Mouse (Mus musculus): ENCODE results near the gene Cd5.

Gene Cd5

GRCm38 (mm10) chr19:10752646-10753045, 13.8 kb upstream of the Cd5 start:
- Histone ChIP-seq H3K36me3 (ENCODE audit: insufficient read depth, low read length) (no peaks in the 10 kb centered on the region), H3K27me3 (ENCODE audit: insufficient read depth, low read length) (peaks cover 7% of the 10 kb centered on the region; the same call in 1 of the 2 replicates), H3K4me1 (replicated peaks; ENCODE audit: low read depth, low read length) (peaks cover 6% of the 10 kb centered on the region; the same call in 1 of the 2 replicates), H3K9me3 (ENCODE audit: low read length) (no peaks in the 10 kb centered on the region), H3K4me3 (replicated peaks; ENCODE audit: low read length) (no peak overlapping the region)
- TF ChIP-seq POU5F1 (IDR thresholded peaks at IDR 0.05; ENCODE audit: borderline replicate concordance, low read length) (no peak), CTCF (conservative IDR thresholded peaks at IDR 0.05; ENCODE audit: low read length) (no peak), NANOG (IDR thresholded peaks at IDR 0.05; ENCODE audit: borderline replicate concordance, low read length) (no peak)

GRCm38 (mm10) chr19:10752106-10752505, 13.3 kb upstream of the Cd5 start:
- no peaks in the 10 kb centered on the region for H3K36me3 ChIP-seq (ENCODE audit: insufficient read depth, low read length)
- TF ChIP-seq CTCF (conservative IDR thresholded peaks at IDR 0.05; ENCODE audit: low read length) = no peak
- no peak for TF ChIP-seq NANOG (IDR thresholded peaks at IDR 0.05; ENCODE audit: borderline replicate concordance, low read length)
- TF ChIP-seq POU5F1 (IDR thresholded peaks at IDR 0.05; ENCODE audit: borderline replicate concordance, low read length) = no peak
- H3K4me1 ChIP-seq (replicated peaks; ENCODE audit: low read depth, low read length) = peaks cover 6% of the 10 kb centered on the region; the same call in 1 of the 2 replicates
- H3K27me3 ChIP-seq (ENCODE audit: insufficient read depth, low read length) = peaks cover 10% of the 10 kb centered on the region; the same call in 1 of the 2 replicates
- no peak overlapping the region for H3K4me3 ChIP-seq (replicated peaks; ENCODE audit: low read length)
- no peaks in the 10 kb centered on the region for H3K9me3 ChIP-seq (ENCODE audit: low read length)

DNA sequence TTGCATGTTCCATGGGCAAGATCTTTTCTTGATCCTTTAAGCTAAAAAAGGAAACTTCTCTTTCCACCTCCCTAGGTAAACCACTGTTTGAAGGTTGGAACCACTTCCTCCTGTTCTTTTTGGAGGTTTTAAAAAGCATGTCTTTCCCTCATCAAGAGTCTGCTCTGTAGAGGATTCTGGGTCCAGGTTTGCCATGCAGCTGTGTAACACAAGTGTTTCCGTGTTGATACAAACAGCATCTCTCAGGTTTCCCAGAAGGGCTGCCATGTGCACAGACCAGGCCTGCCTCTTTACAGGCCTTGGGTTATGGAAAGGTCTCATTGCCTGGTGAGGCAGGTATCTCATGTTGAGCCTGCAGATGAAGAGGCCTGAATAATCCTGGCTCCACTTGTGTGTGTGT, 12.8 kb upstream of the Cd5 start:
- no peaks in the 10 kb centered on the region for H3K9me3 ChIP-seq (ENCODE audit: low read length)
- no peak overlapping the region for H3K4me3 ChIP-seq (replicated peaks; ENCODE audit: low read length)
- H3K4me1 ChIP-seq (replicated peaks; ENCODE audit: low read depth, low read length) = peaks cover 6% of the 10 kb centered on the region; the same call in 1 of the 2 replicates
- TF ChIP-seq POU5F1 (IDR thresholded peaks at IDR 0.05; ENCODE audit: borderline replicate concordance, low read length) (no peak), CTCF (conservative IDR thresholded peaks at IDR 0.05; ENCODE audit: low read length) (no peak), NANOG (IDR thresholded peaks at IDR 0.05; ENCODE audit: borderline replicate concordance, low read length) (no peak)
- H3K36me3 ChIP-seq (ENCODE audit: insufficient read depth, low read length) = no peaks in the 10 kb centered on the region
- H3K27me3 ChIP-seq (ENCODE audit: insufficient read depth, low read length) = peaks cover 10% of the 10 kb centered on the region; the same call in 1 of the 2 replicates

DNA sequence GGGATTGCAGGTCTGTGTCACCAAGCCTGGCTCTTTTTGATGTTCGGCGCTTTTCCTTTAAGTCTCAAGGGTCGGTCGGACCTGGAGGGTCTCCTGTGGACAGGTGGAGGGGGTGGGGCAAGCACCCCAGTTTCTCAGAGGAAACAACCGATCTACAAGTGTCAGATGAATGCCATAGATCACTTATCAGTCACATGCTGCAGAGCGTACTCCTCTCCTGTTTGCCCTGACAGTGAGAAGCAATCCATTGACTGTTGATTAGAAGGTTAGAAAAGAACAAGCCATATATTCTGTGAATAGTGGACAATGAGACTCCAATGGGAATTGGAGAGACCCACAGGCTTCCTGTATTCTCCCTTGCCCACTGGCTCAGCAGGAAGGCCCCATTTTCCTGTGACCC, 11.4 kb upstream of the Cd5 start:
- peaks cover 6% of the 10 kb centered on the region; the same call in 1 of the 2 replicates for H3K4me1 ChIP-seq (replicated peaks; ENCODE audit: low read depth, low read length)
- H3K4me3 ChIP-seq (replicated peaks; ENCODE audit: low read length) = no peak overlapping the region
- H3K36me3 ChIP-seq (ENCODE audit: insufficient read depth, low read length) = no peaks in the 10 kb centered on the region
- no peaks in the 10 kb centered on the region for H3K9me3 ChIP-seq (ENCODE audit: low read length)
- peaks cover 12% of the 10 kb centered on the region; the same call in 1 of the 2 replicates for H3K27me3 ChIP-seq (ENCODE audit: insufficient read depth, low read length)
- TF ChIP-seq NANOG (IDR thresholded peaks at IDR 0.05; ENCODE audit: borderline replicate concordance, low read length) = no peak
- TF ChIP-seq CTCF (conservative IDR thresholded peaks at IDR 0.05; ENCODE audit: low read length) = no peak
- no peak for TF ChIP-seq POU5F1 (IDR thresholded peaks at IDR 0.05; ENCODE audit: borderline replicate concordance, low read length)

DNA sequence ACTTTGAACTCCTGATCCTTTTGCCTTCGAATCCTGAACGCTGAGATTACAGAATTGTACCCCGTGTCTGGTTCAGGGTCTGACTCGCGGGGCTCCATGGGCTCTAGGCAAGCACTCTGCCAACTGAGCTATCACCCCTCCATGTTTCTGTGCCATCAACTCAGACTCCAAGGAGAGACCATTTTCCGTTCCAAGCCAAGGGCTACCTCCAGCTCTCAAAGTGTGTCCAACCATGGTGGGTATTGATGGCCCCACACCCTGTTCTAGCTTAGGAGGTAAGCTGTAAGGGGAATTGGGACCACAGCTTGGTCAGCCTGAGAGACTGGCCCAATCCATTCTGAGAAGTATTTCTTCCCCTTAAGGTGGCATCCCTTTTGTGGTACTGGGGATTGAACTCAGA, 10.5 kb upstream of the Cd5 start:
- Histone ChIP-seq H3K36me3 (ENCODE audit: insufficient read depth, low read length) (no peaks in the 10 kb centered on the region), H3K9me3 (ENCODE audit: low read length) (no peaks in the 10 kb centered on the region), H3K4me1 (replicated peaks; ENCODE audit: low read depth, low read length) (peaks cover 6% of the 10 kb centered on the region; the same call in 1 of the 2 replicates), H3K4me3 (replicated peaks; ENCODE audit: low read length) (no peak overlapping the region), H3K27me3 (ENCODE audit: insufficient read depth, low read length) (peaks cover 12% of the 10 kb centered on the region; the same call in 1 of the 2 replicates)
- no peak for TF ChIP-seq POU5F1 (IDR thresholded peaks at IDR 0.05; ENCODE audit: borderline replicate concordance, low read length)
- no peak for TF ChIP-seq NANOG (IDR thresholded peaks at IDR 0.05; ENCODE audit: borderline replicate concordance, low read length)
- TF ChIP-seq CTCF (conservative IDR thresholded peaks at IDR 0.05; ENCODE audit: low read length) = no peak

- no peak overlapping the region for H3K4me3 ChIP-seq (replicated peaks; ENCODE audit: low read length)
- TF ChIP-seq CTCF (conservative IDR thresholded peaks at IDR 0.05; ENCODE audit: low read length) (no peak), POU5F1 (IDR thresholded peaks at IDR 0.05; ENCODE audit: borderline replicate concordance, low read length) (no peak), NANOG (IDR thresholded peaks at IDR 0.05; ENCODE audit: borderline replicate concordance, low read length) (no peak)
- no peaks in the 10 kb centered on the region for H3K36me3 ChIP-seq (ENCODE audit: insufficient read depth, low read length)
- H3K9me3 ChIP-seq (ENCODE audit: low read length) = no peaks in the 10 kb centered on the region
- H3K4me1 ChIP-seq (replicated peaks; ENCODE audit: low read depth, low read length) = peaks cover 6% of the 10 kb centered on the region; the same call in 1 of the 2 replicates
- peaks cover 14% of the 10 kb centered on the region; the same call in 1 of the 2 replicates for H3K27me3 ChIP-seq (ENCODE audit: insufficient read depth, low read length)
These were observed 9.8 kb upstream of the Cd5 start for GRCm38 (mm10) chr19:10748401-10749102.

DNA sequence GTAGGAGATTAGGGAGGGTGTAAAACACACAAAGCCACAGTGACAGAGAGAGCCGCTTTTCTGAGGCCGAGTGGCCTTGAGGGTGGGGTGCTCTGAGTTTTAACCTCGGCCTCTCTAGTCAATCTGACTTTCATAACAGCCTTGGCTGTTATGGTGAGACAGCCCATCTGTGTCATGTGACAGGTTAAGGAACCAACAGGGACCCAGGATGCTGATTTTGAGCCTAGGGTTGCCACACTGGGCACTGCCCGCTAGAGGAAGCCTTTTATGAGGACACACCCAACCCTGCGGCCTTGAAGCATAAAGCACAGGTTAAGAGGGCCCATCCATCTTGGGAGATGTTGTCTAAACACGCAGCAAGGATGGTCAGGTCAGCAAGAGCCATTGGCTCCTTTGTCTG, 8.9 kb upstream of the Cd5 start:
- peaks cover 16% of the 10 kb centered on the region for H3K27me3 ChIP-seq (ENCODE audit: insufficient read depth, low read length)
- H3K4me1 ChIP-seq (replicated peaks; ENCODE audit: low read depth, low read length) = peaks cover 6% of the 10 kb centered on the region; the same call in 1 of the 2 replicates
- no peak overlapping the region for H3K4me3 ChIP-seq (replicated peaks; ENCODE audit: low read length)
- no peak for TF ChIP-seq NANOG (IDR thresholded peaks at IDR 0.05; ENCODE audit: borderline replicate concordance, low read length)
- no peak for TF ChIP-seq POU5F1 (IDR thresholded peaks at IDR 0.05; ENCODE audit: borderline replicate concordance, low read length)
- TF ChIP-seq CTCF (conservative IDR thresholded peaks at IDR 0.05; ENCODE audit: low read length) = no peak
- no peaks in the 10 kb centered on the region for H3K9me3 ChIP-seq (ENCODE audit: low read length)
- H3K36me3 ChIP-seq (ENCODE audit: insufficient read depth, low read length) = no peaks in the 10 kb centered on the region

DNA sequence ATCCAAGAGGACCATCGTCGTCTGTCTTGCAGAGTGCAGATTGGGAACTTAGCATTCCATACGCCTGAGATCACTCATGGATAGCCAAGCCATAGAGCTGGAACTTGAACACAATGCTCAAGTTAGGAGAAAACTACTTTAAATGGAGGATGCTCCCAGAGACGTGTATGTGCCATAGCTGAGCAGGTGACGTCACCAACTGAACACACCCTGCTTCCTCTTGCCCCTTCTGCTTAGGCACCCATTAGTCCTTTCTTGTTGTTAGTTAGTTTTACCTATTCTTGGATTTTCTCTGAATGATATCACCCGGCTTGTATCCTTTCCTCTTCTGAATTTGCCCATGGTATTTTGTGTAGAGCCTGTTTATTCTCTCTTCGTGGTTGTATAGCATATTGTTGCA, 8.4 kb upstream of the Cd5 start:
- Histone ChIP-seq H3K27me3 (ENCODE audit: insufficient read depth, low read length) (peaks cover 21% of the 10 kb centered on the region), H3K4me1 (replicated peaks; ENCODE audit: low read depth, low read length) (peaks cover 5% of the 10 kb centered on the region; the same call in 1 of the 2 replicates), H3K9me3 (ENCODE audit: low read length) (no peaks in the 10 kb centered on the region), H3K36me3 (ENCODE audit: insufficient read depth, low read length) (no peaks in the 10 kb centered on the region), H3K4me3 (replicated peaks; ENCODE audit: low read length) (no peak overlapping the region)
- TF ChIP-seq NANOG (IDR thresholded peaks at IDR 0.05; ENCODE audit: borderline replicate concordance, low read length) (no peak), POU5F1 (IDR thresholded peaks at IDR 0.05; ENCODE audit: borderline replicate concordance, low read length) (no peak), CTCF (conservative IDR thresholded peaks at IDR 0.05; ENCODE audit: low read length) (no peak)

Measured in E14TG2a.4 (cell line).